Mouse (Mus musculus) stomach, postnatal 0 days (tissue): ENCODE measurements around the gene Dzip3. TPM values are rescaled to one million over a fixed set of nuclear protein-coding genes. Genes with fewer than 3 reads are reported as not detected.

ENCODE experiments used
- ATAC-seq: fragments of 200-750 bp; cut with Nextera tagmentation; 2 replicates; pipeline ENCODE4 v1.8.0; 2017; ENCODE audit not compliant: low FRiP score, low TSS enrichment
- DNase-seq: peaks from one replicate; pipeline ENCODE4 v3.0.0-alpha.2; 2016; ENCODE audit warnings: low spot score
- H3K27ac ChIP-seq: fragments of 300-500 bp; sonication (generic); replicated peaks from 2 replicates; pipeline ENCODE4 v1.5.1; 2014; ENCODE audit warnings: mild to moderate bottlenecking, control low read depth
- H3K27me3 ChIP-seq: fragments of 300-500 bp; sonication (generic); 2 replicates; pipeline ENCODE4 v1.6.1; 2014; ENCODE audit warnings: low read length; ENCODE audit not compliant: control insufficient read depth, insufficient read depth
- H3K36me3 ChIP-seq: fragments of 300-500 bp; sonication (generic); 2 replicates; pipeline ENCODE4 v1.6.1; 2014; ENCODE audit warnings: low read length, mixed read lengths; ENCODE audit not compliant: control insufficient read depth, insufficient read depth
- H3K4me1 ChIP-seq: fragments of 300-500 bp; sonication (generic); replicated peaks from 2 replicates; pipeline ENCODE4 v1.6.1; 2014; ENCODE audit warnings: antibody characterized with exemption; ENCODE audit not compliant: control insufficient read depth, insufficient read depth
- H3K4me2 ChIP-seq: fragments of 300-500 bp; sonication (generic); replicated peaks from 2 replicates; pipeline ENCODE4 v1.6.1; 2014; ENCODE audit warnings: low read depth, mild to moderate bottlenecking, control low read depth, moderate library complexity
- H3K4me3 ChIP-seq: fragments of 300-500 bp; sonication (generic); 2 replicates; pipeline ENCODE4 v1.5.1; 2014; ENCODE audit warnings: low read depth, low read length, control low read depth
- H3K9ac ChIP-seq: fragments of 300-500 bp; sonication (generic); 2 replicates; pipeline ENCODE4 v1.6.1; 2014; ENCODE audit warnings: mild to moderate bottlenecking, low read length, control low read depth, mixed read lengths
- H3K9me3 ChIP-seq: fragments of 300-500 bp; sonication (generic); 2 replicates; pipeline ENCODE4 v1.6.1; 2016; ENCODE audit warnings: low read length; ENCODE audit not compliant: control insufficient read depth
- CTCF ChIP-seq: IDR thresholded peaks from 2 replicates; pipeline ENCODE4 v1.5.1; 2016; ENCODE audit warnings: antibody characterized with exemption, low read depth, mild to moderate bottlenecking, moderate library complexity
- EP300 ChIP-seq: optimal IDR thresholded peaks from 2 replicates; pipeline ENCODE3; 2016; ENCODE audit warnings: antibody characterized with exemption
- WGBS: fragments of 180-500 bp; shearing (Covaris S2); extraction: QIAGEN DNeasy Blood & Tissue Kit; methylation state at CpG from one replicate; pipeline ENCODE4 v1.1.7; 2014; 5-methylcytosine and 5-hydroxymethylcytosine counted together
- polyA plus RNA-seq: library from polyadenylated mRNA; unstranded; fragments of >200 nt; fragmentation: Nextera tagmentation; extraction: Ambion mirVana; gene quantifications from 2 replicates; pipeline ENCODE4 v1.2.1, GENCODE M21; 2015

The Dzip3 gene
- polyA plus RNA-seq, 1 experiment from 2014 or later: 4.2 TPM

DNA sequence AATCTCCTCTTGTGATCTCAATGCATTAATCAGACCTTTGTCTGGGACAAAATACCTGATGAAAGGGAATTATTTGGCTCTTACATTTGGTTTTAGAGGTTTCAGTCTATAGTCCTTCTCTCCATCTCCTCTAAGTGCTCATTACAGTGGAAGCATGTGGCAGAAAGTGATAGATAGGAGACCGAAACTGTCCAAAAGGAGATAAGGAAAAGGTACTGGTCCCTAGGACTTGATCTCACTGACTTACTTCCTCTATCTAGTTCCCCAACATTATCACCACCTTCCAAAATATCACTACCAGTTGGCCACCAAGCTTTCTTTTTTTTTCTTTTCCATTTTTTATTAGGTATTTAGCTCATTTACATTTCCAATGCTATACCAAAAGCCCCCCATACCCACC, 82.8 kb downstream of the Dzip3 start:
- no peak for ATAC-seq
- Histone ChIP-seq H3K27ac (no peak overlapping the region), H3K4me3 (no peak overlapping the region), H3K4me1 (no peaks in the 10 kb centered on the region), H3K36me3 (no peaks in the 10 kb centered on the region), H3K4me2 (no peak overlapping the region), H3K9me3 (no peaks in the 10 kb centered on the region), H3K27me3 (no peaks in the 10 kb centered on the region), H3K9ac (no peak overlapping the region)
- no peak for DNase-seq
- TF ChIP-seq EP300 (no peak), CTCF (no peak)
- WGBS: 100% methylated on average over 1 of the region's 1 CpGs

- TF ChIP-seq CTCF (no peak), EP300 (no peak)
- no peak overlapping the region for H3K4me3 ChIP-seq
- no peaks in the 10 kb centered on the region for H3K9me3 ChIP-seq
- H3K36me3 ChIP-seq: no peaks in the 10 kb centered on the region
- ATAC-seq (no peak), DNase-seq (no peak)
- no peaks in the 10 kb centered on the region for H3K27me3 ChIP-seq
- 74% methylated on average over 1 of the region's 1 CpGs for WGBS
- no peak overlapping the region for H3K9ac ChIP-seq
- H3K4me1 ChIP-seq: no peaks in the 10 kb centered on the region
- no peak overlapping the region for H3K4me2 ChIP-seq
- H3K27ac ChIP-seq: no peak overlapping the region
Measured at GRCm38 (mm10) chr16:48899868-48900267, 94.1 kb downstream of the Dzip3 start.

DNA sequence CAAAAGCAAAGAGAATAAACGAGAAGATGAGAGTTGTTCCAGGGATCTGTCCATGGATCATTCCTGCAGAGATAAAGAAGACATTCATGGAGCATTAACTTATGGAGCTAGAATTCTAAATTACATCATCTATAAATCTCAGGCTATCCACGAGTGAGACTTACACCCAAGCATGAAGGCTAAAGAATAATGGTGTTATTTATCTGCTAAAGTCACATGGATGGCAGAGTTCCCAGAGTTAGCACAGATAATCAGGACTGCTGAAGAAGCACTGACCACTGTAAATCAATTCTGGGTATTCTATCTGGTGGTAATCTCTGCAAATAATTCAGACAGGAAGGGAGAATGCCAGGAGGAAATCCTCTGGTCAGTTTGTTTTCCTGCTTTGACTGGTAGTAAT, 103.2 kb downstream of the Dzip3 start:
- no peak for TF ChIP-seq EP300
- Histone ChIP-seq H3K4me2 (no peak overlapping the region), H3K27ac (no peak overlapping the region), H3K4me3 (no peak overlapping the region), H3K9me3 (no peaks in the 10 kb centered on the region), H3K4me1 (no peaks in the 10 kb centered on the region), H3K36me3 (no peaks in the 10 kb centered on the region), H3K27me3 (no peaks in the 10 kb centered on the region), H3K9ac (no peak overlapping the region)
- no peak for ATAC-seq
- no peak for DNase-seq
- 23% methylated on average over 2 of the region's 2 CpGs for WGBS

Other genes starting within 250 kb of the Dzip3 start
- gene Trat1, start 222.1 kb downstream of the Dzip3 start, polyA plus RNA-seq: 0.06 TPM in 1 of 2 replicates, not detected in the other
- gene Retnlb, start 177.3 kb downstream of the Dzip3 start, polyA plus RNA-seq: not detected in 2 replicates
- gene Retnla, start 151.6 kb downstream of the Dzip3 start, polyA plus RNA-seq: not detected in 2 replicates
- 1.2 and 1.3 TPM in 2 replicates for gene Retnlg, start 121.5 kb downstream of the Dzip3 start, polyA plus RNA-seq
- gene Cip2a, start within 50 bp of the Dzip3 start, polyA plus RNA-seq: 4.8 and 5.5 TPM in 2 replicates
- gene Myh15, start 63.3 kb upstream of the Dzip3 start, polyA plus RNA-seq: not detected in 2 replicates